Mouse (Mus musculus): ENCODE data around the gene Tfam. TPM values are rescaled to one million over a fixed set of nuclear protein-coding genes. Genes with fewer than 3 reads are reported as not detected.

Gene Tfam
- polyA plus RNA-seq, 1 experiment from 2014 or later = 62.6 TPM

DNA sequence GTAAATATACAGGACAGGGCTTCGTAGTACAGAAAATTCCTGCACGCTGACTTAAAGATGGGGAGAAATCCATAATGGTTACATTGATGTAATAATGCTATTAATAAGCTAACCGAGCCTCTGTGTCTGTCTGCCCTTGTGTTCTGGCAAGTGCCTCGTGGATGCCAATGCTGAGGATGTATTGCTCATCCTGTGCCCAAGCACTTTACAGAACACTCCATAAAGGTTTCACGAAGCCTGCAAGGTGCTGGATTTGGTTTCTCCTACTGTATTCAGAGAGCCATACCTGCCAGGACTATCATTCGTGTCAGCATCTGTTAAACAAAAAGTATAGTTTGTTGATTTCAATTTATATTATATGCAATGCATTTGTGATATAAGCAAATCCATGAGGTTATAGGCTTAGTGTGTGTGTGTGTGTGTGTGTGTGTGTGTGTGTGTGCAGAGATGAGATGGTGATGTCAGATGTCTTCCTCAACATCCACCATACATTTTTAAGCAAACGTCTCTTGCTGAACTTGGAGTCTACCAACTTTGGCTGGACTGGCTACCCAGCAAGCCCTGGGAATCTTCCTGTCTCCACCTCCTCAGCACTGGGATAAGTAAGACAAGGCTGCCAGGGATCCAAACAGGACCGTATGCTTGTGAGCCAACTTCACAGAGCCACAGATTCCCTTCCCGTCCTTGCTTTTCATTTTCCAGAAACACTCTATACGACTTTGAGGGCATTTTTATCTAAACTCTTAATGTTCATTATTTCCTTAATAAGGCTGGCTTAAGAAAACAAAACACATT is 11.2 kb upstream of the Tfam start:
- Histone ChIP-seq H3K4me2 (no peak overlapping the region), H3K4me1 (ENCODE audit: control insufficient read depth, insufficient read depth, low read length) (no peaks in the 10 kb centered on the region), H3K9me3 (replicated peaks; ENCODE audit: control insufficient read depth, low read length) (no peaks in the 10 kb centered on the region), H3K9ac (ENCODE audit: low read depth, low read length) (no peak overlapping the region), H3K27ac (ENCODE audit: low read depth, low read length) (no peak overlapping the region), H3K4me3 (ENCODE audit: low read depth, low read length) (no peak overlapping the region), H3K36me3 (ENCODE audit: control insufficient read depth, insufficient read depth, low read length) (no peaks in the 10 kb centered on the region), H3K27me3 (ENCODE audit: control insufficient read depth, insufficient read depth, low read length) (no peaks in the 10 kb centered on the region)
- no peak for ATAC-seq (replicated peaks; ENCODE audit: insufficient number of reproducible peaks, low FRiP score, low TSS enrichment)
- WGBS (ENCODE audit: insufficient replicate concordance) = 71% methylated on average over 10 of the region's 10 CpGs

DNA sequence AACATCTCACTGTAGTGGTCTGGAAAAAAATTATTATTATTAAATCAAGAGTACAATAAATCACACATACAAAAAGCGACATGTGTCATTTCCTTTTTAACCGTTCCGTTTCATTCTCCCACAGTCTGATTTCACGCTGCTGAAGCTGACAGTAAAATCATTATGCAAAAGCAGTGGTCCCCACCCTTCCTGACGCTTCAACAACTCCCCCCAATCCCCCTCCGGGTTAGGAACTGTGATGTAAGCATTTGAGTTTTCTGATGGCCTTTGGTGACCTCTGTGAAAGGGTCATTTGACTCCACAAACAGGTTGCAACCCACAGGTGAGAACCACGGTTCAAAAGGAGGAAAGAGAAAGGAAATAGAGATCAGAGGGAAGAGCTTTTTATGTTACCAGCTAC is 8.9 kb upstream of the Tfam start:
- Histone ChIP-seq H3K9ac (ENCODE audit: low read depth, low read length) (no peak overlapping the region), H3K36me3 (ENCODE audit: control insufficient read depth, insufficient read depth, low read length) (no peaks in the 10 kb centered on the region), H3K4me2 (no peak overlapping the region), H3K27me3 (ENCODE audit: control insufficient read depth, insufficient read depth, low read length) (no peaks in the 10 kb centered on the region), H3K9me3 (replicated peaks; ENCODE audit: control insufficient read depth, low read length) (no peaks in the 10 kb centered on the region), H3K4me1 (ENCODE audit: control insufficient read depth, insufficient read depth, low read length) (no peaks in the 10 kb centered on the region), H3K4me3 (ENCODE audit: low read depth, low read length) (no peak overlapping the region), H3K27ac (ENCODE audit: low read depth, low read length) (no peak overlapping the region)
- WGBS (ENCODE audit: insufficient replicate concordance) = 55% methylated on average over 7 of the region's 7 CpGs
- no peak for ATAC-seq (replicated peaks; ENCODE audit: insufficient number of reproducible peaks, low FRiP score, low TSS enrichment)

DNA sequence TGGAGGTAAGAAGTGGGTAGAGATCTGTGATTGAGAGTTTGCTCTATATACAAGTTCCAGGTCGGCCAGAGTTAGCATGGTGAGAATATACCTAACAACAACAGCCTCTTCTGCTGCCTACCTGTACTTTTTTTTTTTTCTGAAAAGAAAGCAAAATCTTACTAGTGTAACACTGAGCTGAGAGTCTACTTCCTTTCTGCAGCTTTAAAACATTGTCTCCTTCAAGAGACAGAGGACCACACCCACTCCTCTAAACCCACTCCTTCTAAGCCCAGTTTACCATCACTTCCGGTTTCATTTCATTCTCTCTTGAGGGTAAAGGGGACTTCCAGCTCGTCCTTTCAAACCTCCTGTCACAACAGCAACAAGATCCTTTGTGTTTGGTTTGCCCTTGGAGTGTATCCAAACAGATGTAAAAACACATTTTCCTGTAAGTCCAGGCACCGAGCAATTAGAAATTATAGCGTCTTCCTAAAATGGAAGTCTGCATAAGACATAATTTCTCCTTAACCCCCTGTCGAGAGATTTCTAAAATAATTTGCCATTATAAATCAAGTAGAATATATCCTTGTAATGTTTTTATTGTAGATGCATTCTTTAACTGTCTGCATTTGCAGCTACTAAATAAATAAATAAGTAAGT is 1.5 kb upstream of the Tfam start:
- H3K4me3 ChIP-seq (ENCODE audit: low read depth, low read length) = no peak overlapping the region
- 67% methylated on average over 6 of the region's 6 CpGs for WGBS (ENCODE audit: insufficient replicate concordance)
- H3K4me2 ChIP-seq = no peak overlapping the region
- H3K27me3 ChIP-seq (ENCODE audit: control insufficient read depth, insufficient read depth, low read length) = no peaks in the 10 kb centered on the region
- H3K36me3 ChIP-seq (ENCODE audit: control insufficient read depth, insufficient read depth, low read length) = peaks cover 4% of the 10 kb centered on the region; the same call in 1 of the 2 replicates
- no peak for ATAC-seq (replicated peaks; ENCODE audit: insufficient number of reproducible peaks, low FRiP score, low TSS enrichment)
- H3K4me1 ChIP-seq (ENCODE audit: control insufficient read depth, insufficient read depth, low read length) = peaks cover 3% of the 10 kb centered on the region
- H3K9me3 ChIP-seq (replicated peaks; ENCODE audit: control insufficient read depth, low read length) = no peaks in the 10 kb centered on the region
- H3K9ac ChIP-seq (ENCODE audit: low read depth, low read length) = no peak overlapping the region
- no peak overlapping the region for H3K27ac ChIP-seq (ENCODE audit: low read depth, low read length)

- peak overlapping the region; percentile 95 for H3K4me3 ChIP-seq (ENCODE audit: low read depth, low read length)
- no peaks in the 10 kb centered on the region for H3K9me3 ChIP-seq (replicated peaks; ENCODE audit: control insufficient read depth, low read length)
- H3K4me2 ChIP-seq = peak overlapping the region; percentile 85
- peaks cover 12% of the 10 kb centered on the region for H3K36me3 ChIP-seq (ENCODE audit: control insufficient read depth, insufficient read depth, low read length)
- H3K27ac ChIP-seq (ENCODE audit: low read depth, low read length) = peak overlapping the region; percentile 75
- WGBS (ENCODE audit: insufficient replicate concordance) = under 1% methylated on average over 68 of the region's 68 CpGs
- peak; percentile 99 for ATAC-seq (replicated peaks; ENCODE audit: insufficient number of reproducible peaks, low FRiP score, low TSS enrichment)
- H3K9ac ChIP-seq (ENCODE audit: low read depth, low read length) = peak overlapping the region; percentile 93
- peaks cover 3% of the 10 kb centered on the region for H3K4me1 ChIP-seq (ENCODE audit: control insufficient read depth, insufficient read depth, low read length)
- H3K27me3 ChIP-seq (ENCODE audit: control insufficient read depth, insufficient read depth, low read length) = no peaks in the 10 kb centered on the region
Observed at GRCm38 (mm10) chr10:71237516-71238239, 402 bp downstream of the Tfam start.

- Histone ChIP-seq H3K27me3 (ENCODE audit: control insufficient read depth, insufficient read depth, low read length) (no peaks in the 10 kb centered on the region), H3K9me3 (replicated peaks; ENCODE audit: control insufficient read depth, low read length) (no peaks in the 10 kb centered on the region), H3K4me3 (ENCODE audit: low read depth, low read length) (no peak overlapping the region), H3K4me1 (ENCODE audit: control insufficient read depth, insufficient read depth, low read length) (peaks cover 3% of the 10 kb centered on the region), H3K4me2 (no peak overlapping the region), H3K9ac (ENCODE audit: low read depth, low read length) (no peak overlapping the region), H3K27ac (ENCODE audit: low read depth, low read length) (no peak overlapping the region), H3K36me3 (ENCODE audit: control insufficient read depth, insufficient read depth, low read length) (peaks cover 24% of the 10 kb centered on the region)
- 94% methylated on average over 8 of the region's 8 CpGs for WGBS (ENCODE audit: insufficient replicate concordance)
- no peak for ATAC-seq (replicated peaks; ENCODE audit: insufficient number of reproducible peaks, low FRiP score, low TSS enrichment)
Observed at GRCm38 (mm10) chr10:71234071-71234470, 4.0 kb downstream of the Tfam start.

DNA sequence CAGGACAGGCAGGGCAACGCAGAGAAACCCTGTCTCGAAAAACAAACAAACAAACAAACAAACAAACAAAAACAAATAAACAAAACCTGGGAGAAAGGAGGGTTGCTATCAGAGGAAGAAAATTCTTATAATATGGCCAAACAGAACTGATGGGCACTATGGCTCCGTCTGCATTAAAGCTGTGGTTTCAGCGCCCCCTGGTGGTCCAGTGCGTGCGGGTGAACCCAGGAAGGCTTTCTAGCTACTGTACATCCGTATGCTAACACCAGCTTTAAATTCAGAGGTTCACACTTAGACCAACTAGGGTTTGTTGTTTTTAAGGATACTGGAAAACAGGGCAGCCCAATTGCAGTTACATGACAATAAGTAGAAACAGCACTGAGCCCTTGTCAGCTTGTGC is 12.2 kb downstream of the Tfam start:
- Histone ChIP-seq H3K4me2 (no peak overlapping the region), H3K27ac (ENCODE audit: low read depth, low read length) (no peak overlapping the region), H3K9ac (ENCODE audit: low read depth, low read length) (no peak overlapping the region), H3K27me3 (ENCODE audit: control insufficient read depth, insufficient read depth, low read length) (no peaks in the 10 kb centered on the region), H3K4me1 (ENCODE audit: control insufficient read depth, insufficient read depth, low read length) (no peaks in the 10 kb centered on the region), H3K4me3 (ENCODE audit: low read depth, low read length) (no peak overlapping the region), H3K36me3 (ENCODE audit: control insufficient read depth, insufficient read depth, low read length) (peaks cover 37% of the 10 kb centered on the region), H3K9me3 (replicated peaks; ENCODE audit: control insufficient read depth, low read length) (no peaks in the 10 kb centered on the region; the same call in 1 of the 2 replicates)
- WGBS (ENCODE audit: insufficient replicate concordance) = 40% methylated on average over 7 of the region's 7 CpGs
- no peak for ATAC-seq (replicated peaks; ENCODE audit: insufficient number of reproducible peaks, low FRiP score, low TSS enrichment)

DNA sequence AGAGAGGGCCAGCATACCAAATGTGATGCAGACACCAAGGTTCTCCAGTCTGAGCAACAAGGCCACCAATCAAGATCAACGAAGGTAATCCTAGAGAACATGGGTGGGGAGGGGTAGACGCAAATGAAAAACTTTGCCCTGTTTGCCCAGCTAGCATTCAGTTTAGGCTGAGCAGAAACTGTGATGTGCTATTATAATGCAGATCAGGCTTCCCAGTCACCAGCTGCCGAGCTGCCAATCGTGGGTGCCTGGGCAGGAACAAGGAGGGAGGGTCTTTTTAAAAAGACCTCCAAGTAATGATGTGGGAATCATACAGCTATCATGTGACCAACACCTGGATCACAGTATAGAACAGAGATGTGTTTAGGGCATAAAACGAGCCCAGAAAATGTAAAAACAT is 15.0 kb downstream of the Tfam start:
- no peaks in the 10 kb centered on the region; the same call in 1 of the 2 replicates for H3K9me3 ChIP-seq (replicated peaks; ENCODE audit: control insufficient read depth, low read length)
- WGBS (ENCODE audit: insufficient replicate concordance) = 91% methylated on average over 5 of the region's 5 CpGs
- no peak for ATAC-seq (replicated peaks; ENCODE audit: insufficient number of reproducible peaks, low FRiP score, low TSS enrichment)
- H3K27ac ChIP-seq (ENCODE audit: low read depth, low read length) = no peak overlapping the region
- H3K4me2 ChIP-seq = no peak overlapping the region
- H3K9ac ChIP-seq (ENCODE audit: low read depth, low read length) = no peak overlapping the region
- no peaks in the 10 kb centered on the region for H3K4me1 ChIP-seq (ENCODE audit: control insufficient read depth, insufficient read depth, low read length)
- peaks cover 22% of the 10 kb centered on the region for H3K36me3 ChIP-seq (ENCODE audit: control insufficient read depth, insufficient read depth, low read length)
- no peak overlapping the region for H3K4me3 ChIP-seq (ENCODE audit: low read depth, low read length)
- H3K27me3 ChIP-seq (ENCODE audit: control insufficient read depth, insufficient read depth, low read length) = no peaks in the 10 kb centered on the region

GRCm38 (mm10) chr10:71222639-71223038 is 15.4 kb downstream of the Tfam start:
- Histone ChIP-seq H3K9me3 (replicated peaks; ENCODE audit: control insufficient read depth, low read length) (no peaks in the 10 kb centered on the region; the same call in 1 of the 2 replicates), H3K27ac (ENCODE audit: low read depth, low read length) (no peak overlapping the region), H3K4me1 (ENCODE audit: control insufficient read depth, insufficient read depth, low read length) (no peaks in the 10 kb centered on the region), H3K27me3 (ENCODE audit: control insufficient read depth, insufficient read depth, low read length) (no peaks in the 10 kb centered on the region), H3K9ac (ENCODE audit: low read depth, low read length) (no peak overlapping the region), H3K4me2 (no peak overlapping the region), H3K4me3 (ENCODE audit: low read depth, low read length) (no peak overlapping the region), H3K36me3 (ENCODE audit: control insufficient read depth, insufficient read depth, low read length) (peaks cover 19% of the 10 kb centered on the region)
- WGBS (ENCODE audit: insufficient replicate concordance) = 90% methylated on average over 2 of the region's 2 CpGs
- ATAC-seq (replicated peaks; ENCODE audit: insufficient number of reproducible peaks, low FRiP score, low TSS enrichment) = no peak
